Mouse (Mus musculus) gastrocnemius, postnatal 14 days (tissue): ENCODE measurements around the gene Chst4. TPM values are rescaled to one million over a fixed set of nuclear protein-coding genes. Genes with fewer than 3 reads are reported as not detected.
"Not testable (repeated sequence)": the region's sequence is repeated elsewhere in the genome, so short reads cannot be mapped to it uniquely, and the experiment has no call there.

Experiments used
- DNase-seq: peaks from one replicate; pipeline ENCODE4 v3.0.0; 2021; ENCODE audit warnings: mixed read lengths
- intact Hi-C: fragments of 180-260 bp; cut with DNase I; formaldehyde crosslinking; loops from one replicate; pipeline ENCODE4 v1.15.1; 2025; ENCODE audit warnings: low total_unique reads
- long read RNA-seq, 2 experiments: library from polyadenylated mRNA; stranded (forward); transcript quantifications; one replicate each; pipeline ENCODE4 v2.0.0; 2021
- total RNA-seq, 2 experiments: library from RNA; stranded (reverse); gene quantifications; 2 replicates each; pipeline ENCODE4 v1.2.3; 2021

Gene Chst4
- total RNA-seq: not detected
- long read RNA-seq, experiment 1: 0 reads
- long read RNA-seq, experiment 2: 0 reads

GRCm38 (mm10) chr8:110039659-110040058, at the start of gene Chst4:
Gene Chst4, minus strand, starts transcription at chr8:110039740.
- intact Hi-C loops: no loop called here
- no peak for DNase-seq

GRCm38 (mm10) chr8:110082416-110083105, 43.0 kb upstream of the Chst4 start:
- no peak for DNase-seq
- intact Hi-C loops: no loop called here

DNA sequence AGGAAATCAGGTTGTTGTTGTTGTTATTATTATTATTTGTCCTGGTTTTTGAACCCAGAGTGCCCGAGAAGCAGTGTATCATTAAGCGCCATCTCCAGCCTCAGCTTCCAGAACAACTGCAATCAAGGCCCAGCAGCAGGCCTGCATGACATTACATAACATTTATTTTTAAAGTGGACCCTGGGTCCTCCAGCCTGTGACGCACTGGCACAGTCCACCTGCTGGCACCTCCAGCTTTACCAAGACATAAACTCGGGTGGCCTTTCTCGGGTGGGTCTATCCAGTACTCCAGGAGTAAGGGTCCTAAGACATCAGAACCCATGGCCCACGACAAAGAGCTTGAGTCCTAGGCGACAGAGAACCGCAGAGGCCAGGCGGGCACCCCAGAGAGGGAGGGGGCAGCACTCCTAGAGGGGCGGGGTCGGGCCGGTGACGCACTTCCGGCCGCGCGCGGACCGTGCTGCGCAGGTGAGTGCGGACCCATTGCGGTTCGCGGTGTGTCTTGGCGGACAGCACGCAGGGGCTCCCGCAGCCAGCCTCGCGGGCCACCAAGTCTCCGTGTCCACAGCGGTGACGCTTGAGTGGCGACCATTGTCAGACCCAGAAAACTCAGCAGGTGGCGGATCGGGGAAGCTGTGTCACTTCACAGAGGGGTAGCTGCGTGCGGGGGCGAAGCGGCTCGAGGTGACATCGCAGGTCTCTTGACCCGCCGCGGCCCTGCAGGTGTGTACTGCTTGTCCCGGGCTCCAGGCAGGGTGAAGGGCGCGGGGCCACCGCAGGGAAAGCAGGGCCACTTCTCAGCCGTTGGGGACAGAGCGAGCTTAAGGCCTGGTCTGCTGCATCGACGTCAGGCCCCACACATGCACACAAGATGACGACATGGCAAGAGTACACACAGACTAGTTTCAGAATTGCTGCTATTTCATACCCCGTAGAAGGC, 40.0 kb upstream of the Chst4 start, which contains the start of gene Zfp612:
Zfp612 (plus strand) TSS at position 465 of the 940 bp plus-strand sequence.
- intact Hi-C loops: no loop called here
- peak; percentile 40 for DNase-seq

- DNase-seq: no peak
- intact Hi-C loops: loop anchor here (5.0 kb wide), 1 partner anchor 67 kb away; no protein-coding TSS in a partner anchor
These were observed 35.0 kb upstream of the Chst4 start for GRCm38 (mm10) chr8:110074496-110074895.

DNA sequence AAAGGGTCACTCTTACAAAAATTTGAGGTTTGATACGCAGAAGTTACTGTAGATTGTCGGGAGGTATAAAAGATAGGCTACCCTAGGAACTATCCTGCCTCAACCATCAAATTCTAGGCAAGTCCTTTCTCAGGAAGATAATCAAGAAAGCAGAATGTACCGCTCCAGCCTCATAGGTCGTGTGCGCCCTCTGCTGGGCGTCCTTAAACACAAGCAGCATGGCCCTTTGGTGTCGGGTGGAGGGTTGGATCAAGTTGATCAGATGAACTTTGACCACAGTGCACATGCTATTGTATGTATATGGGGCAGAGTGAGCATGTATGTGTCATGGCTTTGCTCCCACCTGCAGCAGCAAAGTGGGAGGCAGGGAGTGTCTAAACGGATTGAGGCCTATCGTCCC, 32.1 kb upstream of the Chst4 start:
- intact Hi-C loops: loop anchor here (2.0 to 5.0 kb wide), 2 partner anchors 64 to 101 kb away; no protein-coding TSS in a partner anchor
- DNase-seq: peak; percentile 55

- intact Hi-C loops: loop anchor here (2.0 to 5.0 kb wide), 2 partner anchors 62 to 99 kb away; no protein-coding TSS in a partner anchor
- no peak for DNase-seq
These were observed 30.2 kb upstream of the Chst4 start for GRCm38 (mm10) chr8:110069706-110070105.

GRCm38 (mm10) chr8:110065676-110066075, 26.1 kb upstream of the Chst4 start:
- intact Hi-C loops: no loop called here
- DNase-seq: no peak

GRCm38 (mm10) chr8:110064606-110065365, 25.2 kb upstream of the Chst4 start:
- DNase-seq: no peak
- intact Hi-C loops: no loop called here

DNA sequence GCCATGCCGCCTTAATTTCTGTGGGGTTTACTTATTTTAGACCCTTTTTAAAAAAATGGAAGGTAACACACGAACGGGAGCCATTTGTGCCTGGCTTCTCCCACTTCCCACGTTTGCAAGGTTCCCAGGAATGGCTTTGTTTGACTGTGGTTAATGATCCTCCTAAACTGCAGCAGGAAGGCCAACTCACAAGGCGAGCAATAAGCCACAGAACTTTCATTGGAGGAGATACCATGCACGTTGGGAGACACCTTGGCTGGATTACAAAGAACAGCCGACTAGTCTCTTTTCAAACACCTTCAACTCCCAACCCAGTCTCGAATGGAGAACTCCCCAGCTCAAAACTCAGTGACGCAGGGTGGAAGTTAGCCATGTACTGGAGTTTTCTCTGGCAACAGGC, 24.6 kb upstream of the Chst4 start:
- no peak for DNase-seq
- intact Hi-C loops: no loop called here

DNA sequence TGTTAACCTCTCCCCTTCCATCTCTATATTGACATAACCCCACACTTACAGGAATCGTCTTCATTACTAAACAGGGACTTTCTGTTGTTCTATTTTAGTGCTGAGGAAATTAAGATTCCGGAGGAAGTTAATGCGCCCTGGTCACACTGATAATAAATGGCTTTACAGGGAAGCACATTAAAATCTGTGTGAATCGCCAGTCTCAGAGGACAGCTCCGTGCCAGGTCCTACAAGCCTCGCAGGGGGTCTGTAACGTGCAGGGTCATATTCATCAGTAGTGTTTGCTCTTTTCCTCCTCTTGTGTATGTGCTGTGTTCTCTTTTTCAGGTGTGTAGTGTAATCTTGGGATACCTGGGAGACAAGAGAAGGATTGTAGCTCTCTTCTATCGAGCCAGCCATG, 18.7 kb upstream of the Chst4 start:
- intact Hi-C loops: no loop called here

DNA sequence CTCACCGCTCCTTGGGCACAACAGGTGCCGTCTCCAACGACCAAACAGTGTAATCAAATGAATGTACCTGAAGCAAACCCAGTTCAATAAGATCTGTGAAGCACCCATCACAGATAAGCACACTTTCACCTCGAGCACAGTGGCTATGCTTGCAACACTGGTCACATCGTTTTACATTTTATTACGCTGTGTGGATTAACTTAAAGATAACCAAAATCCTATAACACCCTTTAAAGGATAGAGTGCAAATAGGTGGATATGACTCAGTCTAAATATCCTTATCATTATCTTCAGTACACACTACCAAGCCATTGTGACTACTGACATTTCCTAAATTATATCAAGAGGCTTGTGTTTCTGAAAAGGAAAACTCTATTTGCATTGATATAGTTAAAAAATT, 11.7 kb upstream of the Chst4 start:
- intact Hi-C loops: no loop called here

More for the DNA sequence above, 18.7 kb upstream of the Chst4 start:
- DNase-seq: no peak

GRCm38 (mm10) chr8:110040509-110040908, 969 bp upstream of the Chst4 start:
- no peak for DNase-seq
- intact Hi-C loops: no loop called here

More for the DNA sequence above, 11.7 kb upstream of the Chst4 start:
- no peak for DNase-seq

DNA sequence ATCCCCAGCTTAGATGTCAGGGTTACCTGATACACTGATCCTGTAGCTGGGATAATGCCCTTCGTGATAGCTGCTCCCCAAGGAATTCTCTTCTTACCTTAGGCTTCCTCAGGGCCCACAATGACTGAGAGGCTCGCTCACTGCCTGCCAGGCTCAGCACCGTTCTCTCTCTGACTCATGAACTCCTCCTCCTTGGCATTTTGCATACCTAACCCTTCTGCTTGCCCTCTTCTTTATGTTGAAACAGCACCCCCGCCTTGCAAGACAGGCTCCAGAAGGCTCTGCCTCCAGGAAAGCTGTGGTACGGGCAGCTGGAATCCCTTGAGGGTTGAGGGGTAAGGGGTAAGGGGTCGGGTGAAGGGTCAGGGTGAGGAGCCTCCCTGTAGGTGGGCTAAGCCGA, 324 bp downstream of the Chst4 start:
- no peak for DNase-seq
- intact Hi-C loops: no loop called here

DNA sequence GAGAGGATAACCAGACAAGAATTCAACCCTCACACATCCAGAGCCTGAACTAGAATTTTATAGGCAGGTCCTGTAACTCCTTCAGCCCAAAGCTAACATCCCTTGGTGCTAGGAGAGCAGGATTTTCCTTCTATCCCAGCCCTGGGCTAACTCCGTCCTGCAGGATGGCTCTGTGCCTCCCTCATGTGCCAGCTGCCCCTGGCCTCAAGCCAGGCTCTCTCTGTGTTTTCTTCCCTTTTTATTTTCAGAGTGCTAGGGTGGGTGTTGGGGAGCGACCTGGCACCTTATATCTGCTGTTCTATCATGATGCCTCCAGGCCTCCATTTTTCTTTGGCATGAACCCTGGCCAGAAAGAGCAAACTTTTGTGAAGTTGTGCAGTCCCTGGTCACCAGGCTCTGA, 3.4 kb downstream of the Chst4 start:
- no peak for DNase-seq

DNA sequence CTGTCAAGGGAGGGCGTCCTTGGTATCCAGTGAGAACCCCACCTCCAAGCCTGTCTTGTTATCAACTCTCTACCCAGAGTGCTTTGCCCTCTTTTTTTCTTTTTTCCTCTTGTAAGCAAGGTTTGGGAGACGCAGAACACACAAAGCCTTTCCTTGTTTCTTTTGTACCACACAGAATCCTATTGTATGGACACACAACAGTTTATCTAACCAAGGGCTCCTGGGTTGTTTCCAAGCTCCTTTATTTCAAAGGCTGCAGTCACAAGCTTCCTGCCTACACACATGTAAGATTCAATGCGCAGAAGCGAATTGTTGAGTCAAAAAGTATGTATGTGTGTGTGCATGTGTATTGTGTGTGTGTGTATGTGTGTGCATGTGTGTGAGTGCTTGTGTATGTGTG, 5.2 kb downstream of the Chst4 start:
- intact Hi-C loops: no loop called here
- DNase-seq: no peak

More for the DNA sequence above, 3.4 kb downstream of the Chst4 start:
- intact Hi-C loops: no loop called here

- intact Hi-C loops, DNase-seq: not testable (repeated sequence)
These were observed 5.8 kb downstream of the Chst4 start for GRCm38 (mm10) chr8:110033771-110034170.

DNA sequence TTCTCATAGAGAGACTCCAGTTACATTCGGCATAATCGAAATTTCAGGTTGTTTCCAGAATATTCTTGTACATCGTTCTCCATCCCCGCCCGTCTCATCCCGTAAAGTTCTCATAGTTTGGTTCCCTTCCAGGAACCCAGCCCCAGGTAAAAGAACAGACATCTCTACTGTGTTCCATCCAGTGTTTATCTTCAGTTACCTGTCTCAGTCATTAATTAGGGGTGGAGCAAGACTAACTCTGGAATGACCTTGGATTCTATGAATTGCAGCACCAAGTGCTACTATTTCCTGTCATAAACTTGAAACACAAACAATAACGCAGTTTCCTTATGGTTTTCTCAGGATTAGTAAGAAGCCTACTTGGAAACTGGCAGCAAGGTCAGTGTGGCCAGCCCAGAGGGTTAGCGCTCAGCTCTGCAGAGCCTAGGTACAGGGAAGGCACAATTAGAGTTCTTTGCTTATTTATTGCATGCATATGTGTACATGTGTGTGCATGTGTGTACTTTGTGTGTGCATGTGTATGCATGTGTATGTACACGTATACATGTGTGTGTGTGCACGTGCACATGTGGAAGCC, 16.7 kb downstream of the Chst4 start:
- no peak for DNase-seq
- intact Hi-C loops: no loop called here

DNA sequence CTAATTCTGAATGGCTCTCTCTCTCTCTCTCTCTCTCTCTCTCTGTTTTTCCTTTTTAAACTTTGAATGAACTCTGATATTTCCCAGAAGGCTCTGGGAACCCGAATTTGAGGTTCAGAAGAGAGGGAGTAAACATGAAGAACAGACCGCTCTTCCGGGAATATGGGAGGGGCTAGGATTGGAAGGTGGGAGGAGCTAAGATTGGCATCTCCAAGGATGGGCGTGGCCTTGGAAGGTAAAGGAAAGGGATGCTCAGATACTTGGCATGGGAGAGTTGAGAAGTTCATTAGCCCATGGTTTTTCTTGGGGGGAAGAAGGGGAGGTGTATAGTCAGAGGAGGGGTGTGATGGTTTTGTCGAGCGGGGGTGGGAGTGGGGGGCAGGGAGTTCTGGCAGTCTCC, 17.5 kb downstream of the Chst4 start:
- intact Hi-C loops: no loop called here
- no peak for DNase-seq

DNA sequence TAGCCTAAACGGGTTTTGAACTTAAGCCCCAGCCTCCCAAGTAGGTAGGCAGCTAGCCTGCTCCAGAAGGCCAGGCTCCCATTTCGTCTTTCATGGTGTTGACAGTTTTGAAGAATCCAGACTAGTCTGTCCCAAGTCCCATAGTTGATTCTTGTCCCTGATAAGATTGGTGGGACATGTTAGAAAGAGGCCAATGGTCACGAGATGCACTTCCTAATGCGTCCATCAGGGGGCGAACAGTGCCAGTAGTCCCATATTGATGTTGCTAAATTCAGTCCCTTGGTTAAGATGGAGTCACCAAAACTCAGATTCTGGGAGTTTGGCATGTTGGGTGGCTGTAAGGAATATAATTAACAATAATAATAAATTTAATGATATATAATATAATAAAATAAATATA, 28.7 kb downstream of the Chst4 start:
- DNase-seq: peak; percentile 31
- intact Hi-C loops: no loop called here
